Mouse (Mus musculus) gastrocnemius, postnatal 25 days (tissue): ENCODE results near the gene Zbtb17. TPM values are rescaled to one million over a fixed set of nuclear protein-coding genes. Genes with fewer than 3 reads are reported as not detected.
A peak's percentile ranks its signal among the peaks of the same experiment; 100 is the strongest.

Source experiments
- DNase-seq: peaks from one replicate; pipeline ENCODE4 v3.0.0; 2022
- long read RNA-seq, 2 experiments: library from polyadenylated mRNA; stranded (forward); transcript quantifications; one replicate each; pipeline ENCODE4 v2.0.0; 2021
- total RNA-seq, 2 experiments: library from RNA; stranded (reverse); gene quantifications; 1 replicate in 1 of 2; 2 replicates in 1 of 2; pipeline ENCODE4 v1.2.3; 2021

The Zbtb17 gene
- 10 to 100 TPM; 24.7 to 25.5 TPM for total RNA-seq
- long read RNA-seq, experiment 1, partial matches to known transcripts: 17 of 25 reads
- long read RNA-seq, experiment 1, other reads (novel, unspliced or antisense): 4 of 25 reads
- long read RNA-seq, experiment 2, partial matches to known transcripts: 9 of 20 reads
- long read RNA-seq, experiment 2, other reads (novel, unspliced or antisense): 7 of 20 reads

- DNase-seq: peak; percentile 87
Measured at GRCm38 (mm10) chr4:141444451-141445327, at the start of gene Zbtb17. Zbtb17 (plus strand) TSS chr4:141444654.

GRCm38 (mm10) chr4:141394751-141395150 is 49.7 kb upstream of the Zbtb17 start:
- DNase-seq: no peak

- DNase-seq: no peak
Measured at GRCm38 (mm10) chr4:141397861-141398260, 46.6 kb upstream of the Zbtb17 start.

- no peak for DNase-seq
Measured at GRCm38 (mm10) chr4:141398545-141398944, 45.9 kb upstream of the Zbtb17 start, which contains the start of gene Clcnka. Clcnka (minus strand) TSS chr4:141398724.

- no peak for DNase-seq
Measured at GRCm38 (mm10) chr4:141400171-141400570, 44.3 kb upstream of the Zbtb17 start.

- peak; percentile 67 for DNase-seq
Measured at GRCm38 (mm10) chr4:141404518-141405313, 39.7 kb upstream of the Zbtb17 start.

- no peak for DNase-seq
Measured at GRCm38 (mm10) chr4:141405314-141405622, 39.2 kb upstream of the Zbtb17 start.

GRCm38 (mm10) chr4:141406516-141407299 is 37.7 kb upstream of the Zbtb17 start:
- peak; percentile 51 for DNase-seq

- DNase-seq: no peak
Measured at GRCm38 (mm10) chr4:141408577-141408976, 35.9 kb upstream of the Zbtb17 start.

- no peak for DNase-seq
Measured at GRCm38 (mm10) chr4:141411430-141411992, 32.9 kb upstream of the Zbtb17 start.

GRCm38 (mm10) chr4:141415924-141416323 is 28.5 kb upstream of the Zbtb17 start, which contains the start of gene Clcnkb:
Clcnkb (minus strand) TSS chr4:141416014.
- no peak for DNase-seq

GRCm38 (mm10) chr4:141419398-141420191 is 24.9 kb upstream of the Zbtb17 start:
- DNase-seq: no peak

GRCm38 (mm10) chr4:141420192-141420829 is 24.1 kb upstream of the Zbtb17 start, which contains the start of gene Hspb7:
Hspb7 (plus strand) TSS chr4:141420779.
- no peak for DNase-seq

- DNase-seq: no peak
Measured at GRCm38 (mm10) chr4:141420886-141421285, 23.6 kb upstream of the Zbtb17 start.

GRCm38 (mm10) chr4:141421423-141421822 is 23.0 kb upstream of the Zbtb17 start:
- peak; percentile 78 for DNase-seq

- no peak for DNase-seq
Measured at GRCm38 (mm10) chr4:141422841-141423240, 21.6 kb upstream of the Zbtb17 start.

- DNase-seq: peak; percentile 67
Measured at GRCm38 (mm10) chr4:141423288-141423687, 21.2 kb upstream of the Zbtb17 start.

- no peak for DNase-seq
Measured at GRCm38 (mm10) chr4:141423691-141424431, 20.6 kb upstream of the Zbtb17 start.
